Mouse (Mus musculus) kidney, embryonic 16.5 days (tissue): Measurements from ENCODE around the gene Chrne. TPM values are rescaled to one million over a fixed set of nuclear protein-coding genes. Genes with fewer than 3 reads are reported as not detected.
A peak's percentile ranks its signal among the peaks of the same experiment; 100 is the strongest.
"Not testable (repeated sequence)": the region's sequence is repeated elsewhere in the genome, so short reads cannot be mapped to it uniquely, and the experiment has no call there.

ENCODE experiments used
- ATAC-seq: fragments of 200-750 bp; cut with Nextera tagmentation; 2 replicates; pipeline ENCODE4 v1.8.0; 2017; ENCODE audit warnings: moderate TSS enrichment; ENCODE audit not compliant: low FRiP score, low TSS enrichment
- H3K27ac ChIP-seq: fragments of 300-500 bp; sonication (generic); 2 replicates; pipeline ENCODE4 v1.5.1; 2014; ENCODE audit warnings: low read length
- H3K27me3 ChIP-seq: fragments of 300-500 bp; sonication (generic); 2 replicates; pipeline ENCODE4 v1.6.1; 2014; ENCODE audit warnings: low read length, control low read depth, mixed read lengths; ENCODE audit not compliant: insufficient read depth
- H3K36me3 ChIP-seq: fragments of 300-500 bp; sonication (generic); 2 replicates; pipeline ENCODE4 v1.6.1; 2014; ENCODE audit warnings: low read length, control low read depth, mixed read lengths; ENCODE audit not compliant: insufficient read depth
- H3K4me1 ChIP-seq: fragments of 300-500 bp; sonication (generic); 2 replicates; pipeline ENCODE4 v1.6.1; 2014; ENCODE audit warnings: low read length, control low read depth, mixed read lengths; ENCODE audit not compliant: insufficient read depth
- H3K4me2 ChIP-seq: fragments of 300-500 bp; sonication (generic); replicated peaks from 2 replicates; pipeline ENCODE4 v1.6.1; 2014; ENCODE audit warnings: low read depth, low read length
- H3K4me3 ChIP-seq: fragments of 300-500 bp; sonication (generic); 2 replicates; pipeline ENCODE4 v1.5.1; 2014; ENCODE audit warnings: mild to moderate bottlenecking, low read length
- H3K9ac ChIP-seq: fragments of 300-500 bp; sonication (generic); replicated peaks from 2 replicates; pipeline ENCODE4 v1.6.1; 2014; ENCODE audit warnings: low read length
- H3K9me3 ChIP-seq: fragments of 300-500 bp; sonication (generic); 2 replicates; pipeline ENCODE4 v1.6.1; 2016; ENCODE audit warnings: low read length, control low read depth
- WGBS: fragments of 180-500 bp; shearing (Covaris S2); extraction: QIAGEN DNeasy Blood & Tissue Kit; methylation state at CpG from one replicate; pipeline ENCODE4 v1.1.7; 2014; 5-methylcytosine and 5-hydroxymethylcytosine counted together
- polyA plus RNA-seq: library from polyadenylated mRNA; unstranded; fragments of >200 nt; fragmentation: Nextera tagmentation; extraction: Ambion mirVana; gene quantifications from 2 replicates; pipeline ENCODE4 v1.2.1, GENCODE M21; 2015

The Chrne gene
- polyA plus RNA-seq, 1 experiment from 2014 or later: 0.19 TPM

- 73% methylated on average over 9 of the region's 9 CpGs for WGBS
- peak; percentile 18; the same call in 1 of the 2 replicates for ATAC-seq
- H3K4me3 ChIP-seq: no peak overlapping the region
- no peaks in the 10 kb centered on the region for H3K36me3 ChIP-seq
- H3K27ac ChIP-seq: no peak overlapping the region
- no peak overlapping the region for H3K4me2 ChIP-seq
- no peaks in the 10 kb centered on the region for H3K9me3 ChIP-seq
- H3K9ac ChIP-seq: no peak overlapping the region
- H3K4me1 ChIP-seq: peaks cover 52% of the 10 kb centered on the region
- no peaks in the 10 kb centered on the region for H3K27me3 ChIP-seq
These were observed 39.2 kb downstream of the Chrne start for GRCm38 (mm10) chr11:70579710-70580357.

DNA sequence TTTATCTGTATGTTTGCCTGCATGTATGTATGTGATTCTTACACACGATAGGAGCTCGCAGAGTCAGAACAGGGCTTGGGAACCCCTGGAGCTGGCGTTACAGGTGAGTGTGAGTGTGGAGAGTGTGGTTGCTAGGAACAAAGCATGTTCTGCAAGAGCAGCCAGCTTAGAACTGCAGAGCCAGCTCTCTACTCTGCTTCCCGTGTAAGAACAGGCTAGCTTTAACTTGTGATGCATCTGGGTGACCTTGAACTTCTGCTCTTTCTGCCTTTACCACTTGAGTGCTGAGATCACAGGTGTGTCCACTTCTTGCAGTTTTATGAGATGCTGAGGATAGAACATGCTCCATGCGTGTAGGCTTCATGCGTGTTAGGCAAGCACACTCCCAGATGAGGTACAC is 40.1 kb downstream of the Chrne start:
- Histone ChIP-seq H3K36me3 (no peaks in the 10 kb centered on the region), H3K9me3 (no peaks in the 10 kb centered on the region), H3K9ac (no peak overlapping the region), H3K4me1 (peaks cover 48% of the 10 kb centered on the region), H3K27me3 (no peaks in the 10 kb centered on the region), H3K4me3 (no peak overlapping the region), H3K27ac (no peak overlapping the region), H3K4me2 (no peak overlapping the region)
- WGBS: 88% methylated on average over 6 of the region's 6 CpGs
- no peak for ATAC-seq

- Histone ChIP-seq H3K9me3 (no peaks in the 10 kb centered on the region), H3K9ac (no peak overlapping the region), H3K27ac (no peak overlapping the region), H3K4me3 (no peak overlapping the region), H3K4me1 (peaks cover 48% of the 10 kb centered on the region), H3K4me2 (no peak overlapping the region), H3K36me3 (no peaks in the 10 kb centered on the region), H3K27me3 (no peaks in the 10 kb centered on the region)
- WGBS: 59% methylated on average over 3 of the region's 3 CpGs
- ATAC-seq: no peak
These were observed 41.8 kb downstream of the Chrne start for GRCm38 (mm10) chr11:70577201-70577600.

DNA sequence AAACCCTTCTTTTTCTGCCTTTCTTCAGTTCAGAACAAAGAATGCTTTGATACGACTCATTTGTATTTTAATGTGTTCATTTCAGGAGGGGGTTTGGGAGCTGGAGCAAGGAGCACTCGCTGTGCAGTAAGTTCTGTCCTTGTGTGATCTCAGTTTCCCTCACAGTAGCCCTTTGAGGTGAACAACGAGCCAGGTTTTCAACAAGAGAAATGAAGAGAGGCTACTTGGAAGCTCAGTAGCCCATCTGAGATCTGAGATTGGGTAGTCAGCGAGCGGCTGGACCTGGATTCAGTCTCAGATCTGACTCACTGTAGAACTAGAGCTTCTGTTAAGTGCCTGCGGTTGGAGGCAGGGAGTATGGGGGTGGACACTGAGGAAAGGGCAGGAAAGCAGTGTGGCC is 45.1 kb downstream of the Chrne start:
- 72% methylated on average over 6 of the region's 6 CpGs for WGBS
- Histone ChIP-seq H3K9me3 (no peaks in the 10 kb centered on the region), H3K4me3 (no peak overlapping the region), H3K4me2 (no peak overlapping the region), H3K9ac (0 out of 2 replicates have a peak overlapping the region, but pooled peaks have one; percentile 12), H3K36me3 (no peaks in the 10 kb centered on the region), H3K27ac (peak overlapping the region; percentile 16; the same call in 1 of the 2 replicates), H3K4me1 (peaks cover 50% of the 10 kb centered on the region), H3K27me3 (no peaks in the 10 kb centered on the region)
- no peak for ATAC-seq

DNA sequence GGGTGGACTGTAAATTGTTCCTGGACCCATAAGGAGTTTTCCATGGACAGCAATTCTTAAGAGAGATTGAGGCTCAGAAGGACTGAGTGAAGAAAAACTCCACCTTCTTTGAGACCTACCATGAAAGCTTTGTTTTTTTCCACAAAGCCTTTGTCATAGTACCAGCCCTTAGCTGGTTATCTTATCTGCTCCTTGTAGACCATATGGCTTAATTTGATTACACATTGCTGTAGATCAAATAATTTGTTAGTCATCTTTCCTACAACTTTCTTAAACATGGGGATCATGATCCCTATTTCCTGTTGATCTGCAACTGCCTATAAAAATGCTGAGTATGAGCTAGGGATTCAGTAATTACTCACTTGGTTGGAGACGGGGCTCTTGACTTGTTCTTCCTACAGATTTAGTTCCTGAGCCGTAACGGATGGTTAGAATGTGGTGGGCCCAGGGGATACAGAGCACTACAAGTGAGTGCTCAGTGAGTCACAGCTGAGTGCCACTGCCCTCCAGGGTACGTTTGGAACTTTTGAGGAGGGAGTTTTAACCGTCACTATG is 46.6 kb downstream of the Chrne start:
- H3K4me1 ChIP-seq: peaks cover 43% of the 10 kb centered on the region
- H3K4me3 ChIP-seq: no peak overlapping the region
- no peaks in the 10 kb centered on the region for H3K36me3 ChIP-seq
- H3K27ac ChIP-seq: peak overlapping the region; percentile 37
- ATAC-seq: no peak
- H3K27me3 ChIP-seq: no peaks in the 10 kb centered on the region
- no peak overlapping the region for H3K4me2 ChIP-seq
- no peaks in the 10 kb centered on the region for H3K9me3 ChIP-seq
- H3K9ac ChIP-seq: no peak overlapping the region
- WGBS: 23% methylated on average over 5 of the region's 5 CpGs

DNA sequence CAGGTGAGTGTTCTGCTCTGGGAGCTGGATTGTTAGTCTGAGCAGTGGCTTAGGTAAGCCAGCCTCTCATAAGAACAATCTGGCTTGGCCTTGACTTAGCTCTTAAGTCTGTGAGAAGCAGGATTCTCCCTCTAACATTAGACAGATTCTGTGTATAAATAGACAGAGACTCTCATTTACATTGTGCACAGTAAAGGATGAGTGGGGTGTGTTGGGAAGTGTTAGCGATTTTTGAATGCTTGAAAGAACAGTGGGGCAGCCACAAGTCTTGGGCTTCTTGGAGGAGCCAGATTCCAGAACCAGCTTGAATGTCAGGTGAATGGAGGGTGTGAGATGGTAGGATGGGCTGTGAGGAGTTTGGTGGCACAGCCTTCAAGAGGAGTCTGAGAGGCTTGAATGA is 47.4 kb downstream of the Chrne start:
- Histone ChIP-seq H3K36me3 (no peaks in the 10 kb centered on the region), H3K4me2 (no peak overlapping the region), H3K27me3 (no peaks in the 10 kb centered on the region), H3K27ac (no peak overlapping the region), H3K9ac (no peak overlapping the region), H3K4me3 (no peak overlapping the region), H3K9me3 (no peaks in the 10 kb centered on the region), H3K4me1 (peaks cover 41% of the 10 kb centered on the region)
- WGBS: 79% methylated on average over 1 of the region's 1 CpGs
- no peak for ATAC-seq

DNA sequence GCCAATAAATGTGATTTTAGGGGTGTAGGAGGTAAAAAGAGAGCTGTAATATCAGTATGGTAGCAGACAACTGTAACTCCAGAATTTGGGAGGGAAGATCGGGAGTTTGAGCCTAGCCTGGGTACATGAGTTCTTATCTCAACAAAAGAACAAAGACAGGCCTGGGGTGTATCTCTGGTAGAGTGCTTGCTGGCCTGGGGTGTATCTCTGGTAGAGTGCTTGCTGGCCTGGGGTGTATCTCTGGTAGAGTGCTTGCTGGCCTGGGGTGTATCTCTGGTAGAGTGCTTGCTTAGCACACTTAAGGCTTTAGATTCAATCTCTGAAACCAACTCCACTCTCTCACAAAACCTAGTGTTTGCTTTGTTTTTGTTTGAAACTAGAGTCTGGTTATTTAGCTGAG is 48.4 kb downstream of the Chrne start:
- not testable (repeated sequence) for H3K27me3 ChIP-seq, ATAC-seq, H3K36me3 ChIP-seq, H3K4me2 ChIP-seq, H3K9me3 ChIP-seq, H3K27ac ChIP-seq, H3K4me3 ChIP-seq, H3K9ac ChIP-seq
- H3K4me1 ChIP-seq: peaks cover 50% of the 10 kb centered on the region
- WGBS: 92% methylated on average over 1 of the region's 1 CpGs

DNA sequence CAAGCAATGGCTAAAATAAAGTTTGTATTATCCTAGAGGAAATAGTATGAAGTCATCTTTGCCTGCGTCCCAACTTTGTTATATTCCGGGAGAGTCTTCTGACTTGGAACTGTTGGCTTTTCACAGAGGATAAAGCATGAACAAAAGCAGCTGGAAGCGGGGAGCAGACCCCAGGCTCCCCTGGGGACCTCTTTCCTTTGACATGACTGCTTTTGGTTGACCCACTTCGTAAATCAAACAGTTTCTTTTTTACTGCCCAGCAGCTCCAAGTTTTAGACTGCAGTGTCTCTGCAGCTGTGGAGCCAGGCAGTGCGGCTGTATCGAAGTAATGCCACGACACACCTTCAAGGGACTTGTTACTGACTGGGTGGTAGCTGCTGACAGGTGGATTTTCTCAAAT is 52.4 kb downstream of the Chrne start:
- H3K4me3 ChIP-seq: no peak overlapping the region
- peaks cover 49% of the 10 kb centered on the region for H3K4me1 ChIP-seq
- no peak for ATAC-seq
- 39% methylated on average over 7 of the region's 7 CpGs for WGBS
- no peak overlapping the region for H3K9ac ChIP-seq
- no peaks in the 10 kb centered on the region for H3K9me3 ChIP-seq
- no peaks in the 10 kb centered on the region for H3K27me3 ChIP-seq
- H3K36me3 ChIP-seq: no peaks in the 10 kb centered on the region
- H3K27ac ChIP-seq: no peak overlapping the region
- no peak overlapping the region for H3K4me2 ChIP-seq

Other genes starting within 250 kb of the Chrne start
- 40.3 and 41.9 TPM in 2 replicates for gene Pelp1, start 209.2 kb downstream of the Chrne start, polyA plus RNA-seq
- 15.3 and 19.0 TPM in 2 replicates for gene Arrb2, start 186.6 kb downstream of the Chrne start, polyA plus RNA-seq
- 43.9 and 46.3 TPM in 2 replicates for gene Med11, start 167.3 kb downstream of the Chrne start, polyA plus RNA-seq
- gene Zmynd15, start 159.8 kb downstream of the Chrne start, polyA plus RNA-seq: 1.4 and 1.5 TPM in 2 replicates
- gene Cxcl16, start 159.2 kb downstream of the Chrne start, polyA plus RNA-seq: 9.1 and 9.7 TPM in 2 replicates
- gene Tm4sf5, start 114.0 kb downstream of the Chrne start, polyA plus RNA-seq: 0.69 and 0.80 TPM in 2 replicates
- 0.37 and 0.50 TPM in 2 replicates for gene Vmo1, start 104.6 kb downstream of the Chrne start, polyA plus RNA-seq
- gene Gltpd2, start 100.0 kb downstream of the Chrne start, polyA plus RNA-seq: 0.51 and 0.62 TPM in 2 replicates
- 789 and 872 TPM in 2 replicates for gene Psmb6, start 93.8 kb downstream of the Chrne start, polyA plus RNA-seq
- gene Gm40193, start 86.3 kb downstream of the Chrne start, polyA plus RNA-seq: not detected in 2 replicates
- gene Pld2, start 79.2 kb downstream of the Chrne start, polyA plus RNA-seq: 8.5 and 8.8 TPM in 2 replicates
- gene Mink1, start 56.3 kb downstream of the Chrne start, polyA plus RNA-seq: 15.9 and 17.4 TPM in 2 replicates
- gene 4930544D05Rik, start 3.4 kb downstream of the Chrne start, polyA plus RNA-seq: not detected in 2 replicates
- 0.11 and 0.21 TPM in 2 replicates for gene Gp1ba, start 19.9 kb upstream of the Chrne start, polyA plus RNA-seq
- 130 and 137 TPM in 2 replicates for gene Rnf167, start 28.0 kb upstream of the Chrne start, polyA plus RNA-seq
- gene Slc25a11, start 28.3 kb upstream of the Chrne start, polyA plus RNA-seq: 229 and 235 TPM in 2 replicates
- 1,671 and 1,948 TPM in 2 replicates for gene Pfn1, start 35.4 kb upstream of the Chrne start, polyA plus RNA-seq
- gene Eno3, start 38.0 kb upstream of the Chrne start, polyA plus RNA-seq: 23.1 and 28.0 TPM in 2 replicates
- gene Spag7, start 50.2 kb upstream of the Chrne start, polyA plus RNA-seq: 206 and 209 TPM in 2 replicates
- 12.7 and 17.0 TPM in 2 replicates for gene Camta2, start 68.9 kb upstream of the Chrne start, polyA plus RNA-seq
- gene Inca1, start 80.9 kb upstream of the Chrne start, polyA plus RNA-seq: 1.3 and 1.6 TPM in 2 replicates
- 2.5 and 3.5 TPM in 2 replicates for gene Kif1c, start 81.3 kb upstream of the Chrne start, polyA plus RNA-seq
- 8.6 and 8.7 TPM in 2 replicates for gene Zfp3, start 145.0 kb upstream of the Chrne start, polyA plus RNA-seq
- 0.20 and 0.22 TPM in 2 replicates for gene Scimp, start 193.4 kb upstream of the Chrne start, polyA plus RNA-seq
- 29.5 and 31.6 TPM in 2 replicates for gene Rabep1, start 225.6 kb upstream of the Chrne start, polyA plus RNA-seq